Mouse (Mus musculus) midbrain, embryonic 15.5 days (tissue): ENCODE results near the gene Grm4. TPM values are rescaled to one million over a fixed set of nuclear protein-coding genes. Genes with fewer than 3 reads are reported as not detected.
A peak's percentile ranks its signal among the peaks of the same experiment; 100 is the strongest.

Experiments
- ATAC-seq: fragments of 200-750 bp; cut with Nextera tagmentation; replicated peaks from 2 replicates; pipeline ENCODE4 v1.8.0; 2017; ENCODE audit warnings: moderate TSS enrichment
- H3K27ac ChIP-seq: fragments of 300-500 bp; sonication (generic); 2 replicates; pipeline ENCODE4 v1.5.1; 2015; ENCODE audit warnings: mild to moderate bottlenecking, inconsistent platforms
- H3K27me3 ChIP-seq: fragments of 300-500 bp; sonication (generic); replicated peaks from 2 replicates; pipeline ENCODE4 v1.6.1; 2015; ENCODE audit warnings: inconsistent platforms
- H3K36me3 ChIP-seq: fragments of 300-500 bp; sonication (generic); replicated peaks from 2 replicates; pipeline ENCODE4 v1.6.1; 2015; ENCODE audit warnings: inconsistent platforms
- H3K4me1 ChIP-seq: fragments of 300-500 bp; sonication (generic); 2 replicates; pipeline ENCODE4 v1.6.1; 2015; ENCODE audit warnings: inconsistent platforms
- H3K4me2 ChIP-seq: fragments of 300-500 bp; sonication (generic); 2 replicates; pipeline ENCODE4 v1.6.1; 2015; ENCODE audit warnings: inconsistent platforms, mild to moderate bottlenecking, moderate library complexity
- H3K4me3 ChIP-seq: fragments of 300-500 bp; sonication (generic); 2 replicates; pipeline ENCODE4 v1.5.1; 2015; ENCODE audit warnings: mild to moderate bottlenecking, inconsistent platforms
- H3K9ac ChIP-seq: fragments of 300-500 bp; sonication (generic); 2 replicates; pipeline ENCODE4 v1.6.1; 2015; ENCODE audit warnings: mild to moderate bottlenecking, inconsistent platforms
- H3K9me3 ChIP-seq: fragments of 300-500 bp; sonication (generic); 2 replicates; pipeline ENCODE4 v1.6.1; 2016; ENCODE audit warnings: inconsistent platforms
- WGBS: fragments of 180-500 bp; shearing (Covaris S2); methylation state at CpG from one replicate; pipeline ENCODE4 v1.1.7; 2015; ENCODE audit warnings: mixed read lengths; 5-methylcytosine and 5-hydroxymethylcytosine counted together
- polyA plus RNA-seq: library from polyadenylated mRNA; unstranded; fragments of >200 nt; fragmentation: Nextera tagmentation; extraction: Ambion mirVana; gene quantifications from 2 replicates; pipeline ENCODE4 v1.2.1, GENCODE M21; 2015

The Grm4 gene
- polyA plus RNA-seq, 1 experiment from 2014 or later = 10.9 TPM

DNA sequence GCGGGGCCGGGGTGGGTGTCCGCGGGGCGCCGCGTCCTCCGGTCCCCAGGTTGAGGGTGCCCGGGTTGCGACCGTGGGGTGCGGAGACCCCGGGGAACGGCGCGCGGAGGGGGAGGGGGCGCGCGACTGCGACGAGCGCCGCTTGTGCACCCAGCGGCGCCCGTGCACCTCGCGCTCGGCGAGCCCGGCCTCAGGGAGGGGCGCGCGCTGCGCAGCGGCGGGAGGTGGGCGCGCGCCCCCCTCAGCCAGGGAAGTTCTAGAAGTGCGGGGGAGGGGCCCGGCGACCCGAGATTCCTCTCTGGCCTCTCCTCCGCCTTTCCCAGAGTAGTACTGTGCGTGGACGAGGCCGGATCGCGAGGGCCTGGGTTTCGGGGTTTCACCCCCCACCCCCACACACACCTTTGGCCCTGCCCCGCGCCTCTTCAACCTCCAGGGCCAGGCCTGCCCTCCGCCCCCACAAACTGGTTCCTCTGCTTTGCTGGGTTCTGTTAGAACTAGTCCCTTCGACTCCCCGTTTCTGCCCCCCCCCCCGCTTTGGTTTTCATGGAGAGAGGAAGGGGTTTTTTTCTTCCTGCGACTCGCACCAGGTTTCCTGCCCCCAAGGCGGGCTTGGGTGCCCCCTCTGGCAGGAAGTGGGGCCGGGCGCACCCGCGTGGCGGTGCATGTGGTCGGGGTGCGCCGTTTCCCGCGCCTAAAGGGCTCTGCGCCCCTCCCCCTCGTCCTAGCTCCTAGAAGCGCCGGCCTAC, 36.2 kb upstream of the Grm4 start:
- peak; percentile 51 for ATAC-seq
- no peaks in the 10 kb centered on the region for H3K9me3 ChIP-seq
- peak overlapping the region; percentile 89 for H3K9ac ChIP-seq
- peak overlapping the region; percentile 86 for H3K4me2 ChIP-seq
- H3K4me1 ChIP-seq = peaks cover 37% of the 10 kb centered on the region
- 0 out of 2 replicates have a peak, but pooled peaks cover 5% of the 10 kb centered on the region for H3K27me3 ChIP-seq
- under 1% methylated on average over 66 of the region's 75 CpGs for WGBS
- peak overlapping the region; percentile 84 for H3K4me3 ChIP-seq
- H3K36me3 ChIP-seq = no peaks in the 10 kb centered on the region
- H3K27ac ChIP-seq = peak overlapping the region; percentile 93

DNA sequence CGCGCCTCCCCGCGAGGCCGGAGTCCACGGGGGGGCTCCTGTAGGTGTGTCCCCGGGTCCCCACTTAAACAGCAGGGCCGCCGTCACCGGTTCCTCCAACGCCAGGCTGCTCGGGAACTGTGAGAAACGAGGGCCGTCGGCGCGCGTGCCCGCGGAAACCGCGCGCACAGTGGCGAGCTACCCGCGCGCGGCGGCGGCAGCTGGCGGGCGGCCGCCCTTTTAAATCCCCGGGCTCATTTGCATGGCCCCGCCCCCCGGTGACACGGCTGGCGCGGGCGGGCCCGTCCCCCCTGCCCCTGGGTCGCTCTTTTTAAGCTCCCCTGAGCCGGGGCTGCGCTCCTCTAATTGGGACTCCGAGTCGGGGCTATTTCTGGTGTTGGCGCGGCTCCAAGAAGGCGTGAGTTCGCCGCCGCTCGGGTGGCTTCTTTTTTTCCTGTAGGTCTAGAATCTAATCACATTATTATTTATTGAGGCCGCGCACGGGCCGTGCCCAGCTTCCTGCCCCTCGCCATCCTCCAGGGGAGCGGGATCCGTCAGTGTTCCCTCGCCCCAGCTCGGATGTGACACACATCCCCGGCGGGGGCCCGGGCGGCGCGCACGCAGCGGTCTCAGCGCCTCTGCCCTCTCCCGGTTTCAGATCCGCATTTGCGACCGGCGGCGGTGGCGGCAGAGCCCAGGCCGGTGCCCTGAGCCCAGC, 35.3 kb upstream of the Grm4 start, which contains the start of gene Hmga1:
Gene Hmga1 (plus strand): TSS at position 183 of the 697 bp plus-strand sequence.
- H3K4me1 ChIP-seq = peaks cover 35% of the 10 kb centered on the region
- H3K4me2 ChIP-seq = peak within 1 kb of the TSS; percentile 86
- 0 out of 2 replicates have a peak, but pooled peaks cover 5% of the 10 kb centered on the region for H3K27me3 ChIP-seq
- peak within 1 kb of the TSS; percentile 84 for H3K4me3 ChIP-seq
- H3K36me3 ChIP-seq = no peaks in the 10 kb centered on the region
- peak within 1 kb of the TSS; percentile 93 for H3K27ac ChIP-seq
- no peaks in the 10 kb centered on the region for H3K9me3 ChIP-seq
- peak; percentile 77 for ATAC-seq
- H3K9ac ChIP-seq = peak within 1 kb of the TSS; percentile 89
- WGBS = under 1% methylated on average over 79 of the region's 79 CpGs

DNA sequence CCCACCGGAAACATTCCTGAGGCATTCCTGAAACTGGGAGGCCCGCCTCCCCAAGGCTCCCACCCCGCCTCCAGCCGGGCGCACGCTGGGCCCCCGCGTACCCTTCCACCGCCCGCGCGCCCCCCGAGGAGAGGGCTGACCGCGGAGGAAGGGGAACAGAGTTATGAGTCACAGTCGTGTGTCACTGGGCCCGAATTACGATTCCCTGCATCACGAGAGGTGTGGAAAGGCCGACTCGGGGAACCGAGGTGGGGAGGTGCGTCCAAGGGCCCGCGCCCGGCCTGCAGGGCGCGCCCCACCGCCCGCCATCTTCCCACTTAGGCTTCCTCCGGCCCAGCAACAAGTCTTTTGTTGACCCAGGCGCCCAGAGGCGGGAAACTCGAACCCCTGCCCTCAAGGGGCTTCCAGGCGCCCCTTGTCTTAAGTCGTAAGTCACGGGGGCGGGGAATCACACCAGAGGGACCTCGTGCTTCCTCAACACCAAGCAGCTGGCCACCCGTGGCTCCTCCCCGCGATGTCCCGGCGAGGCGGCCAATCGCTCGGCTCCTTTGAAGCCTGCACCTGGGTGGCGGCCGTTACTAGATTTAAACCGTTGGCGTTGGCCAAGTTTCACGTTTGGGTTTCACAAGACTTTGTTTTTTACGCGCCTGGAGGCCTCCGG, 34.4 kb upstream of the Grm4 start:
- Histone ChIP-seq H3K9me3 (no peaks in the 10 kb centered on the region), H3K36me3 (no peaks in the 10 kb centered on the region), H3K4me3 (peak overlapping the region; percentile 84), H3K4me1 (peaks cover 35% of the 10 kb centered on the region), H3K4me2 (peak overlapping the region; percentile 86), H3K27ac (peak overlapping the region; percentile 93; the same call in 1 of the 2 replicates), H3K9ac (peak overlapping the region; percentile 89; the same call in 1 of the 2 replicates), H3K27me3 (0 out of 2 replicates have a peak, but pooled peaks cover 5% of the 10 kb centered on the region)
- WGBS = under 1% methylated on average over 53 of the region's 55 CpGs
- ATAC-seq = no peak; the same call in 1 of the 2 replicates

DNA sequence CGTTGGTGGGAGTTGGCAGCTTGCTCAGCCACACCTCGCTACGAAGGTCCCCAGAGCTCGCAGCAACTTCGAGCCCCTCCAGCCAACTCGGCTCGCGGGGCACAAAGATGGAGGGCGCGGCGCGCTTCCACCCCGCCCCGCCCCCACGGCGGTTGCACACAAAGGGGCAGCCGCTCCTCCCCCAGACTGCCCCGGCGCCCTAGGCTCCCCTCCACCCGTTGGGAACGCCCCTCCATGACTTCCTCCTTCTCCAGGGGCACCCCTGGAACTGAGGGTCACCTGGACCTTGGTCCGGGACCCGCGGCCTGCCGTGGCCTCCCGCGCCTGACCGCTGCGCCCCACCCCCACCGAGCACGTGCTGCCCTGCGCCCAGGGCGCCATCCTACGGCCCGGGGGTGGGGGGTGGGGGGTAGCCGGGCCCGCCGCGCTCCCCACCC, 33.9 kb upstream of the Grm4 start:
- Histone ChIP-seq H3K27ac (no peak overlapping the region), H3K4me1 (peaks cover 35% of the 10 kb centered on the region), H3K9me3 (no peaks in the 10 kb centered on the region), H3K36me3 (no peaks in the 10 kb centered on the region), H3K4me3 (peak overlapping the region; percentile 84), H3K9ac (no peak overlapping the region), H3K4me2 (peak overlapping the region; percentile 86), H3K27me3 (0 out of 2 replicates have a peak, but pooled peaks cover 5% of the 10 kb centered on the region)
- WGBS = under 1% methylated on average over 36 of the region's 39 CpGs
- no peak for ATAC-seq

DNA sequence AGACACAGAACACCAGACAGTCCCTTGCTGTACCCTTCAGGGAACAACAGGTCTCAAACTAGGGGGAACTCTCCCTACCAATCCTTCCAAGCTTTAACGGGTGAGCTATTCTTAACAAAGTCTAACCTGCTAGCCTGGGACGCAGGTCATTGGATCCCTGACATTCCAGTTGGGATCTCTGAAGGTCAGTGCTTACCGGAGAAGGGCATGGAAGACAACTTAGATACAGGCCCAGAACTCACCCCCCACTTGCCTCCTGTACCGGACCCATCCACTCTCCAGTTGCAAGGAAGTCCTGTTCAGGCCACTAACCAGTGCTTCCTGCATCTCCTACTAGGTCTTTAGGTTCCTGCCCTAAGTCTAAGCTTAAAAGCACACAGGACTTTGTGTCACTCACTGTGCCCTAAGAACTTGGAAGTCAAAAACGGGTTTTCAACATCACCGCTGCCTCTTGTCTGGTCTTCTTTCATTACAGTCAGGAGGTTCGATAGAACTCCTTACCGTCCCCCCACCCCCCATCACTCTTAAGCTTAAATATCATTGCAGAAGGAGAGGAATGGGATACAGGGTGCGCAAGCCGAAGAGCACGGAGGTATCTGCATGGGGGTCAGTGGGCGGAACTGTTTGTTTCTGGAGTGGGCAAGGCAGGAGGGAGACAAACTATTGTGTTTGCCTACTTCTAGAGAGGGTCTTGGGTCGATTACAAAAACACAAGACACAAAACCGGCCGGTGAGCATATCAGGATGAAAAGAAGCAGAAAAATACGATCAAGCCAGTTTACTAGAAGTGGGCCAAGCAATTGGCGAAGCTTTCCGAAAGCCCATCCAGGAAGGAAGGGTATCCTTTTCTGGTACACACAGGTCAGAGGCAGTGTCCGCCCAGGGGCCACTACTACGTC, 33.1 kb upstream of the Grm4 start:
- Histone ChIP-seq H3K4me2 (peak overlapping the region; percentile 86; the same call in 1 of the 2 replicates), H3K4me1 (peaks cover 34% of the 10 kb centered on the region), H3K36me3 (no peaks in the 10 kb centered on the region), H3K9ac (no peak overlapping the region), H3K27me3 (0 out of 2 replicates have a peak, but pooled peaks cover 5% of the 10 kb centered on the region), H3K4me3 (no peak overlapping the region), H3K9me3 (no peaks in the 10 kb centered on the region), H3K27ac (no peak overlapping the region)
- 43% methylated on average over 20 of the region's 20 CpGs for WGBS
- ATAC-seq = no peak

DNA sequence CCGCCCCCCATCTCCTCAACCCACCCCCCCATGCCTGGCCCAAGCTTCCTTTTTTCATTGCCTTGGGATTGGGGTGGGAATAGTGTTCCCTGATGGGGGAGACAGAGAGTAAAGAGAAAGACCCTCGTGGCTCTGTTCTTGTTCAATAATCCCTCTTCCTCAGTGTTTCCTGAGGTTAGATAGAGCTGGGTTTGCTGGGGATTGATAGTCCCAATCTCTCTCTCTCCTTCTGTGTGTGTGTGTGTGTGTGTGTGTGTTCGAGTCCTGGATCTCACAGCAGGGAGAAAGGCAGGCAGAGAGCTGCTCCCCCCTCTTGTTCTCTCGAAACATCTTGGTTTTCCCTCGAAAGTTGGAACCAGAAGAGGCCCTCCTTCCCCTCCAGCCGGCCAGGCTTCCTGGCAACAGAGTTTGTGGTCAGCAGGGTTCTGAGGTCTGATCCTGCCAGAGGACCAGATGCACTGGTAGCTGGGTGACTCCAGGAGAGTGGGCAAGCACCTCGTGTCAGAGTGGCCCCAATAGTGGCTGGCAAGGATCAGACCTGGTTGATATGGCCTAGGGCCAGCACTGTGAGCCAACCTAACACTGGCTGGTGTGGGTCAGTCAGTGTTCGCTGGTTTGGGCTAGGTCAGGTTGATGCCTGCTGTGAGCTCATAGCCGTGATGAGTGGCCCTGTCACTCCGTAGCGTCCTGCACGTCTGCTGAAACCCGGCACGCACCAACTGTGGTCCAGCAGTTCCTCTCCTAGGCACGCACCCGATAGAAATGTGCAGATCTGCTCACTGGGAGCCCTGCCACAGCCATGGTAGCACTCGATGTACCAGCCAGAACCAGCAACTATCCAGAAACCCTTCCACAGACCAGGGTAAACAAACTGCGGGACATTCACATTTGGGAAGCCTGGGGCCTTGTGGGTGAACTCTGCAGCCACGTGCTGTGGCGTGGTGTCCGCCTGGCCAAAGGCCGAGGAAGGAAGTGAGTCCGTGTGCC, 31.3 kb upstream of the Grm4 start:
- Histone ChIP-seq H3K9me3 (no peaks in the 10 kb centered on the region), H3K9ac (no peak overlapping the region), H3K4me3 (no peak overlapping the region), H3K36me3 (no peaks in the 10 kb centered on the region), H3K4me1 (peaks cover 16% of the 10 kb centered on the region), H3K4me2 (no peak overlapping the region), H3K27me3 (0 out of 2 replicates have a peak, but pooled peaks cover 5% of the 10 kb centered on the region), H3K27ac (no peak overlapping the region)
- no peak for ATAC-seq
- 76% methylated on average over 23 of the region's 23 CpGs for WGBS

DNA sequence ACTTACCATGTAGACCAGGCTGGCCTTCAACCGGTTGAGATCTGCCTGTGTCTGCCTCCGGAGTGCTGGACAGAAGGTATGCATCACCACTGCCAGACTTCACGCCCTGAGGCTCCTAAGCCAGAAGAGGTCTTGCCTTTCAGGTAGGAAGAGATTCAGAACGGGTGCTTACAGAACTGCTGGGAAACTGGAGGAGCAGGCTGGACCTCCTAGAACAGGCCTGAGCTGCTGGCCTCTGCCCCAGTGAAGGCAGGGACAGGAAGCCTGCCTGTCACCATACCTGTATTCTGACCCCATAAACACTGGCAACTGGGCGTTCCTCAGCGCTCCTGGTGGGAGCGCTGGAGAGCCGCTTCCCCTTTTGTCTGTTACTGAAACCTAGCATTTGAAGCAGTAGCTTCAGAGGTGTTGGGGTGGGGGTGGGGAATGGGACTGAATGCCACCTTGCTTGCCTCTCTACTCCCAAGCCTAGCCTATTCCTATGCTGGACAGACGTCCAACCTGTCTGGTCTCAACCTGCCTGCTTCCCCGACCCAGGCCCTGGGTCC, 30.3 kb upstream of the Grm4 start:
- 68% methylated on average over 10 of the region's 10 CpGs for WGBS
- Histone ChIP-seq H3K27me3 (0 out of 2 replicates have a peak, but pooled peaks cover 5% of the 10 kb centered on the region), H3K4me2 (no peak overlapping the region), H3K9ac (no peak overlapping the region), H3K4me3 (no peak overlapping the region), H3K4me1 (peaks cover 14% of the 10 kb centered on the region), H3K27ac (no peak overlapping the region), H3K9me3 (no peaks in the 10 kb centered on the region), H3K36me3 (no peaks in the 10 kb centered on the region)
- ATAC-seq = no peak

DNA sequence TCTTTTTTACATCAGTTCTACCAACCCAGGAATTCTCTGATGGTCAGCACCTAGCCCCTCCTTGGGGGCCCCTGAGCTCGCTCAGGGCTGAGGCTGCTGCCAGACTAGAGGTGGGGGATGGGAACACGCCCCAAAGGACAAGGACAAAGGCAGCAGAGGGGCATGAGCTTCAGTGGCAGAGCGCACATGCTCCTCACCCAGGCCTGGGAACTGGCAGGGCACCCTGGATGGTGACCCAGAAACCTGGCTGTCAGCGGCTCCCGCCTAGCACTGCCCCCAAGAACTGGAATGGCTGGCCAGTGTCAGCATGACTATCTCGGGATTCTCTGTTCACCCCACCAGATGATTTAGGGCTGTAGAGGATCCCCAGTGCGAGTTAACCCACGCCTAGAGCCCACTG, 28.0 kb upstream of the Grm4 start:
- H3K9ac ChIP-seq = no peak overlapping the region

DNA sequence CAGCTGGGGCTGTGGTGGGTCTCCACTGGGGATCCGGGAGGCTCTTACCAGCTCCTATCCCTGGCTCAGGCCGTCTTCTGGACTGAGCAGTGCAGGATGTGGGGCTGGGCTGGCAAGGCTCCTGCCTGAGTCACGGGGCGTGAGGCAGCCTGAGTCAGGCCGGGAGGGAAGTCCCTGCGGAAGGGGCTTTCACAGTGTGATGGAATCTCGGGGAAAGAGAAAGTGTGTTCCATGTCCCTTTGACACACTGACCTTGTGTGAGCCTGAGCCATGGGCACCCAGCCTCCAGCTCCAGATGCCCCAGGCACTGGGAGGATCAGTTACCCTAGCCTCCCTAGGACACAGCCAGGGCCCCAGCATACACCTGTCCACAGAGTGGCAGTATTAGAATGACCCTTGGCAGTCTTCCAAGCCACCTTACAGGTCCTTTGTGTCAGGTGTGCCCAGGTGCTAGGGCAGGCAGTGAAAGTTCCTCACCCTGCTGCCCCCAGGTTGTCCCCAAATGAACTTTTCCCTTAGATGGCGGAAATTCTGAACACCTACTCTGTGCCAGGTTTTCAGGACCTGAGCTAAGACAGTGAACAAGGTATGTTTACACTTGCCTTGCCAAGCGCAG, 26.2 kb upstream of the Grm4 start:
- Histone ChIP-seq H3K27me3 (no peaks in the 10 kb centered on the region), H3K4me2 (no peak overlapping the region), H3K4me1 (no peaks in the 10 kb centered on the region), H3K4me3 (no peak overlapping the region), H3K9me3 (no peaks in the 10 kb centered on the region), H3K9ac (no peak overlapping the region), H3K36me3 (no peaks in the 10 kb centered on the region), H3K27ac (no peak overlapping the region)
- no peak for ATAC-seq
- 80% methylated on average over 9 of the region's 9 CpGs for WGBS

More for the DNA sequence above, 28.0 kb upstream of the Grm4 start:
- H3K27me3 ChIP-seq = no peaks in the 10 kb centered on the region
- H3K36me3 ChIP-seq = no peaks in the 10 kb centered on the region
- H3K4me3 ChIP-seq = no peak overlapping the region
- 47% methylated on average over 8 of the region's 8 CpGs for WGBS
- H3K4me1 ChIP-seq = no peaks in the 10 kb centered on the region
- H3K4me2 ChIP-seq = no peak overlapping the region
- H3K9me3 ChIP-seq = no peaks in the 10 kb centered on the region
- H3K27ac ChIP-seq = no peak overlapping the region
- ATAC-seq = no peak

DNA sequence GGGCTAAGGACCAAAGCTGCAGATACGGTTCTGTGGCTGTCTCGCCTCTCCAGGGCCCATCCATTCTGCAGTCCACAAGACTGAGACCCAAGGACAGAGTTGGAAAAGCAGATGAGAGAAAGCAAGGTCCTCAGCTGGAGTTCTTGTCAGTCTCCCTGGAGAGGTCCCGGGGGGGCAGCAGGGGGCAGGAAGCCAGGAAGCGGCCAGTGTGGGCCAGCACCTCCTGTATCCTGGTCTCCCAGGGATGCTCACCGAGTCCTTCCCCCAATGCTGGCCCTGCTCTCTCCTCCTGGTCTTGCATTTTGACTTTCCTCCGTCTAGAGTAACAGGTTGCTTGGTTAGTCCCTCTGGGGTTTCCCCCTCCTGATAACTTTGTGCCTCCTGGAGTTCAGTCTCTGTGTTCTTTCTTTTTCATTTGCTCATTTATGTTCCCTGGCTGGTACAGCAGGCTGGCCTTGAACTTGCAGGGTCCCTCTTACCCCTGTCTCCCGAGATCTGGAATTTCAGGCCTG, 25.4 kb upstream of the Grm4 start:
- WGBS = 61% methylated on average over 7 of the region's 7 CpGs

More for the DNA sequence above, 25.4 kb upstream of the Grm4 start:
- H3K27me3 ChIP-seq = no peaks in the 10 kb centered on the region
- no peaks in the 10 kb centered on the region for H3K36me3 ChIP-seq
- H3K4me2 ChIP-seq = no peak overlapping the region
- no peaks in the 10 kb centered on the region for H3K4me1 ChIP-seq
- no peaks in the 10 kb centered on the region for H3K9me3 ChIP-seq
- ATAC-seq = no peak
- H3K9ac ChIP-seq = no peak overlapping the region
- no peak overlapping the region for H3K4me3 ChIP-seq
- no peak overlapping the region for H3K27ac ChIP-seq
